Mouse (Mus musculus) intestine, embryonic 15.5 days (tissue): ENCODE data around the gene Hhex. TPM values are rescaled to one million over a fixed set of nuclear protein-coding genes. Genes with fewer than 3 reads are reported as not detected.

ENCODE experiments used
- ATAC-seq: fragments of 200-750 bp; cut with Nextera tagmentation; 2 replicates; pipeline ENCODE4 v1.8.0; 2017; ENCODE audit warnings: moderate TSS enrichment, moderate library complexity
- H3K27ac ChIP-seq: fragments of 300-500 bp; sonication (generic); 2 replicates; pipeline ENCODE4 v1.5.1; 2015; ENCODE audit warnings: mild to moderate bottlenecking, inconsistent platforms
- H3K27me3 ChIP-seq: fragments of 300-500 bp; sonication (generic); replicated peaks from 2 replicates; pipeline ENCODE4 v1.6.1; 2015; ENCODE audit warnings: inconsistent platforms
- H3K36me3 ChIP-seq: fragments of 300-500 bp; sonication (generic); 2 replicates; pipeline ENCODE4 v1.6.1; 2015; ENCODE audit warnings: inconsistent platforms
- H3K4me1 ChIP-seq: fragments of 300-500 bp; sonication (generic); replicated peaks from 2 replicates; pipeline ENCODE4 v1.6.1; 2015; ENCODE audit warnings: inconsistent platforms
- H3K4me2 ChIP-seq: fragments of 300-500 bp; sonication (generic); replicated peaks from 2 replicates; pipeline ENCODE4 v1.6.1; 2015; ENCODE audit warnings: mild to moderate bottlenecking, inconsistent platforms
- H3K4me3 ChIP-seq: fragments of 300-500 bp; sonication (generic); replicated peaks from 2 replicates; pipeline ENCODE4 v1.5.1; 2015; ENCODE audit warnings: inconsistent platforms
- H3K9ac ChIP-seq: fragments of 300-500 bp; sonication (generic); 2 replicates; pipeline ENCODE4 v1.6.1; 2015; ENCODE audit warnings: inconsistent platforms
- H3K9me3 ChIP-seq: fragments of 300-500 bp; sonication (generic); 2 replicates; pipeline ENCODE4 v1.6.1; 2016; ENCODE audit warnings: inconsistent platforms
- WGBS: fragments of 180-500 bp; shearing (Covaris S2); methylation state at CpG from one replicate; pipeline ENCODE4 v1.1.7; 2015; 5-methylcytosine and 5-hydroxymethylcytosine counted together
- polyA plus RNA-seq: library from polyadenylated mRNA; unstranded; fragments of >200 nt; fragmentation: Nextera tagmentation; extraction: Ambion mirVana; gene quantifications from 2 replicates; pipeline ENCODE4 v1.2.1, GENCODE M21; 2015

The Hhex gene
- polyA plus RNA-seq, 1 experiment from 2014 or later: 14.7 TPM

DNA sequence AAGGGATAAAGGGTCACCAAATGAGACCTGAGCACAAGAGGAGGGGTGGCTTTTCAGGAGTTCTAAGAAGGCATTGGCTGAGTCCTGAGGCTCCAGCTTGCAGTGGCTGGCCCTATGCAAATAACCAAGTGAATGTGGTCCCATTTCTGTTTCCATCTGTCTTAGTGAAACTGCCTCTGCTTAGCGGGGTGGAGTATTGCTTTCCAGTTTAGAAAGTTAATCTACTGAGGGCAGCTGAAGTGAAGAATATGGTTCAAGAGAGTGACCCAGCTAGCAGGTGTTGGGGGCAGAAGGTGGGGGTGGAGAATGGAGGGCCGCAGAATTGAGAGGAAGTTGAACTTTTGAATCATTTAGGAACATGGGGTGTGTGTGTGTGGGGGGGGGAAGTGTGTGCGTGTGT, 31.8 kb downstream of the Hhex start:
- WGBS: 85% methylated on average over 3 of the region's 3 CpGs
- Histone ChIP-seq H3K27ac (no peak overlapping the region), H3K4me1 (no peaks in the 10 kb centered on the region)

DNA sequence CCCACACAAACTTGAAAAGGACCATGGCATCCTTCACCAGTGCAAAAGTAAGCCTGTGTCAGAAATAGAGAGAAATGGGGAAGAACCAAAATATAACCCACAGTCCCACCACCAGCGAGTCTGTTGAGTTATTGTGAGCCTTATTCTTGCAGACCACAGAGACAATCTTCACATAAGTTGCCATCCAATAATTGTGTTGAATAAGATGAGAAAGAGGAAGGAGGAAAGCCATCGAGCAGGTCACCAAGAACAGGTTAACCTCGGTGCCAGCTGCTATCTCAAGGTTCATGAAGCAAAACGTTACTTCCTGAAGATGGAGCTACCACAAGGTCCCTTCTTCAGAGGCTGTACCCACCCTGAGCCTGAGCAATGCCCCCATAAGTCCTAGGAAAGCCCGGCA, 32.4 kb downstream of the Hhex start:
- H3K4me3 ChIP-seq: no peak overlapping the region
- H3K27me3 ChIP-seq: no peaks in the 10 kb centered on the region
- 82% methylated on average over 5 of the region's 5 CpGs for WGBS
- no peaks in the 10 kb centered on the region for H3K9me3 ChIP-seq
- no peak overlapping the region for H3K9ac ChIP-seq
- H3K4me1 ChIP-seq: no peaks in the 10 kb centered on the region
- no peak for ATAC-seq
- no peaks in the 10 kb centered on the region for H3K36me3 ChIP-seq
- no peak overlapping the region for H3K27ac ChIP-seq
- H3K4me2 ChIP-seq: no peak overlapping the region

More for the DNA sequence above, 31.8 kb downstream of the Hhex start:
- Histone ChIP-seq H3K36me3 (no peaks in the 10 kb centered on the region), H3K4me2 (no peak overlapping the region), H3K27me3 (no peaks in the 10 kb centered on the region), H3K9ac (no peak overlapping the region), H3K9me3 (no peaks in the 10 kb centered on the region), H3K4me3 (no peak overlapping the region)
- ATAC-seq: no peak

DNA sequence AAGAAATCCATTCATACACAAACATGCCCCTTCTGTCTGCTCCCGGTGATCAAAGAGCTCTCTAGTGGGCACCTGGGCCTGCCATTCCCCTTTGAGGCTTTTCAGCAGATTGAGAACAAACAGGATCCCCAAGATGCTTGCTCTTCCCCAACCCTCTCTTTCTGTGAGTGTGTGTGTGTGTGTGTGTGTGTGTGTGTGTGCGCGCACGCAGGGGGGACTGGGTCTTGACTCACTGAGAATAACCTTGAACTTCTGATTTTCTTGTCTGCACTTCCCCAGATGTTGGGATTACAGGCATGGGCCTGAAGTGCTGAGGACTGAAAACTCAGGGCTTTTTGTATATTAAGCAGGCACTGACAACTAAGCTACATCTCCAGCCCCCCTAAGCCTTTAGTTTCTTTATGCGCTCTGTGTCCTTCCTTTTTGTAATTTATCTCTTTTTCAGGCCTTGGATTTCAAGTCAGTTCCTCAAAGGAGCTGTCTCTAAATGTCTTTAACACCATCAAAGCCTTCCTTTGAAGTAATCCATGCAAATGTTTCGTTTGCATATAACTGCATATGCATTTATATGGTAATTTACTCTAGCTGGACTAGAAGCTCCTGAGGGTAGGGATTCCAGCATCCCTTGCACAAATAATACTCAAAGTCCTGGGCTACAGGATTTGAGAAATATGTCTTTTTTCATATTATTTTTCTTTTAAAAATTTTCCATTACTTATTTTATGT, 34.4 kb downstream of the Hhex start:
- no peaks in the 10 kb centered on the region for H3K36me3 ChIP-seq
- WGBS: 73% methylated on average over 6 of the region's 6 CpGs
- no peak overlapping the region for H3K9ac ChIP-seq
- no peak overlapping the region for H3K27ac ChIP-seq
- no peaks in the 10 kb centered on the region for H3K4me1 ChIP-seq
- ATAC-seq: no peak
- H3K4me3 ChIP-seq: no peak overlapping the region
- no peaks in the 10 kb centered on the region for H3K27me3 ChIP-seq
- H3K4me2 ChIP-seq: no peak overlapping the region
- H3K9me3 ChIP-seq: no peaks in the 10 kb centered on the region

DNA sequence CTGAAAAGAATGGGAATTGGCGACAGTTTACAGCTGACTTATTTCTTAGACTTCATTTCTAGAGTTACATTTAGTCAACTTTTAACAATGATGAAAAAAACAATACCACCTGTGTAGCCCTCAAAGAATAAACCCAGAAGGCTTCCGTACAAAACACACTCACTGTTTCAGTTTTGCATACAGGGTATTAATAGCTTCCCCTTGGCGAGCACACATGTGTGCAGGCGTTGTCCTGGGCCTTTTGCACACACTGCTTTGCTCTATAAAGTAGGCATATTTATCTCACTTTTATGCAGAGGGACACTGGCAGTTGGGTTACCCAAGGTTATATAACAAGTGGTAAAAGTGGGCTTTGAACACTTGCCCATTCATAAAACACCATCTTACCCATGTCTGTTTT, 37.1 kb downstream of the Hhex start:
- no peak overlapping the region for H3K27ac ChIP-seq
- no peaks in the 10 kb centered on the region for H3K9me3 ChIP-seq
- no peak overlapping the region for H3K9ac ChIP-seq
- H3K27me3 ChIP-seq: no peaks in the 10 kb centered on the region
- H3K36me3 ChIP-seq: no peaks in the 10 kb centered on the region
- ATAC-seq: no peak
- H3K4me1 ChIP-seq: no peaks in the 10 kb centered on the region
- no peak overlapping the region for H3K4me3 ChIP-seq
- WGBS: 86% methylated on average over 4 of the region's 4 CpGs
- H3K4me2 ChIP-seq: no peak overlapping the region

DNA sequence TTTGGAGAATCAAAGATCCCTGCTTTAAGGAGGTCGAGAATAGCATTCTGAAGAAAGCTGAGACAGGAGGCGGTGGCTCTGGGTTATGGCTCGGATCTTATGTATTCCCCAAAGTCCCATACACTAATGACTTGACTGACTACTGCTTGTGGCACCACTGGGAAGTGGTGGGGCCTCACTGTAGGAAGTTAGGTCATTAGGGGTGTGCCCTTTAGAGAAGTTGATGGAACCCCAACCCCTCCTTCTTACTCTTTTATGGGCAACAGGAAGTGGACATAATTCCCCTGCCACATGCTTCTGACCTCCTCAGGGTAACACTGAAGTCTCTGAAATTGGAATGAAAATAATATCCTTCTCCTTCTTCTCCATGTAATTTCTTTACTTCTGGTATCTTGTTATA, 38.0 kb downstream of the Hhex start:
- no peaks in the 10 kb centered on the region for H3K4me1 ChIP-seq
- H3K4me3 ChIP-seq: no peak overlapping the region
- H3K9me3 ChIP-seq: no peaks in the 10 kb centered on the region
- WGBS: 72% methylated on average over 3 of the region's 3 CpGs
- no peak for ATAC-seq
- H3K36me3 ChIP-seq: no peaks in the 10 kb centered on the region
- H3K27me3 ChIP-seq: no peaks in the 10 kb centered on the region
- H3K9ac ChIP-seq: no peak overlapping the region
- no peak overlapping the region for H3K4me2 ChIP-seq
- no peak overlapping the region for H3K27ac ChIP-seq

DNA sequence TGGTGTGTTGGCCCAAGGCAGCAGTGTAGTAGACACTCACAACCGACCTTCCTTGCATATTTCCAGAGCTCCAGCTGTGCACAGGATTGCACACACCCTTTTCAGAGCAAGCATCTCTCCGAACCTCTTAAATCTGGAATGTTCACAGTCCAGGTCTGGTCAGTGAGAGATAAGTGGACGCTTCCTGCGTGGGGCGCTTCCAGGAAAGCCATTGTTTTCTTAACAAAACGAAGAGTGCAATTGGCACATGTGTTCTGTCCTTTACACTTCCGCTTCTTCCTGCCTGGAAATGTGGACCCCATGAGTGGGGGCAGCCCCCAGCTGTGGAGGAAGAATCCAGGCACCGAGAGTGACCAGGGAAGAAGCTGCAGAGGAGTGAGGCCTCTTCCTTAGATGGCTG, 47.1 kb downstream of the Hhex start:
- Histone ChIP-seq H3K9me3 (no peaks in the 10 kb centered on the region), H3K4me3 (no peak overlapping the region), H3K27me3 (no peaks in the 10 kb centered on the region), H3K4me2 (no peak overlapping the region), H3K27ac (no peak overlapping the region), H3K36me3 (no peaks in the 10 kb centered on the region), H3K4me1 (no peaks in the 10 kb centered on the region), H3K9ac (no peak overlapping the region)
- no peak for ATAC-seq
- 42% methylated on average over 8 of the region's 8 CpGs for WGBS

DNA sequence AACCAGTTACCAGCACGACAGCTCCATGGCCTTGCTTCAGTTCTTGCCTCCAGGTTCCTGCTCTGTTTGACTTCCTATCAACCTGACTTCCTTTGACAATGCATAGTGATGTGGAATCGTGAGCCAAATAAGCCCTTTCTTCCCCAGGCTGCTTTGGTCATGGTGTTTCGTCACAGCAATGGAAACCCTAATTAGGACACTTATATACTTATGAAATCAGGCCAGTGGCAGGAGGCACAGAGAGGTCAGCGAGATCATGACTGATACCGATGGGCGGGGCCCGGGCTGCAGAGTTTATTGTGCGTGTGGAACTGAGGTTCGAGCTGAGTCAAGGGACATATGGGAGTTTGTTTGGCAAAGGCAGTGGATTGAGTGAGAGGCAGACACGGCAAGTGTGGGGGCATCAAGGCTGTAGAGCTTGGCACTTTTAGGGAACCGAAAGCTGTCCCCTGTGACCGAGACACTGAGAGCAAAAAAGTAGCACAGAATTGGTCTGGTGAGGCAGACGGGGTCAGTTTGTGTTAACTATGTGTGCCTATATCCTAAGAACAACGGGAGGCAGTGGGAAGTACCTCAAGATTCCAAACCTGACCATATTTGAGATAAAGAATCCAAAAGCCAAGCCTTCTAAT, 48.1 kb downstream of the Hhex start:
- Histone ChIP-seq H3K27me3 (no peaks in the 10 kb centered on the region), H3K4me1 (no peaks in the 10 kb centered on the region), H3K9ac (no peak overlapping the region), H3K4me3 (no peak overlapping the region), H3K9me3 (no peaks in the 10 kb centered on the region), H3K4me2 (no peak overlapping the region), H3K27ac (no peak overlapping the region), H3K36me3 (no peaks in the 10 kb centered on the region)
- 77% methylated on average over 14 of the region's 14 CpGs for WGBS
- no peak for ATAC-seq

DNA sequence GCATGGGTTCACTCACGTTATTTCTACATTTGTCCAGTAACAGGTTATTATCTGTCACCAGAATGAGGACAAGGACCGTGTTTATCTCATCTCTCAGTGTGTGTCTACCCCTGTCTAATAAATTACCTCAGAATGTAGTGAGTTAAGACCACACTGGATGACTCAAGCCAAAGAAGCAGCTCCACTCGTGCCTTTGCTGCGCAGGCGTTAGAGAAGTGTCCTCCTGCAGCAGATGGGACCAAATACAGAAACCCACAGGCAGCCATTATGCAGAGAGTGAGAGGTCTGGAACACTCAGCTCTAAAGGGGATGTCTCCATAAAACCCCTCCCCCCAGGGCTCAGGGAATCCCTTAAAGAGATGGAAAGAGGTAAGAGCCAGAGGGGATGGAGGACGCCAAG, 50.2 kb downstream of the Hhex start:
- no peak overlapping the region for H3K4me3 ChIP-seq
- H3K27ac ChIP-seq: no peak overlapping the region
- no peaks in the 10 kb centered on the region for H3K27me3 ChIP-seq
- no peaks in the 10 kb centered on the region for H3K4me1 ChIP-seq
- no peak overlapping the region for H3K9ac ChIP-seq
- no peaks in the 10 kb centered on the region for H3K9me3 ChIP-seq
- WGBS: 75% methylated on average over 6 of the region's 6 CpGs
- ATAC-seq: no peak
- no peak overlapping the region for H3K4me2 ChIP-seq
- H3K36me3 ChIP-seq: no peaks in the 10 kb centered on the region

DNA sequence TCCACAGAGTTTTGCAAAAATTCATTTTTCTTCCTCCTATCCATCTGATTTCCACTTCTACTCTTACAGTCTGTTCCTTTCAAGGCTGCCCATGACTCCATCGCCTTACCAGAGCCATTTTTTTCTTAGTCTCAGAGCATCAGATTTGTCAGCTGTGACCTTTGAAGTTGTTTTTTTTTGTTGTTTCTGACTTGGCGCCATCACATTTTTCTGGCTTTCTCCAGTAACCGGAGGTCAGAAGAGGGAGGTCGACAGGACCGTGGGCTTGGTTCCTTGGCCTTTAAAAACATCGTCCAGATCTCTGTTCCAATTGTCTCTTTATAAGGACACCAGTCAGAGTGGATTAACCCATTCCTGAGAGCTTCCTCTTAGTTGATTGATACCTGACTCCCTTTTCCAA, 52.2 kb downstream of the Hhex start:
- WGBS: 86% methylated on average over 6 of the region's 6 CpGs
- Histone ChIP-seq H3K36me3 (no peaks in the 10 kb centered on the region), H3K9ac (no peak overlapping the region), H3K27ac (no peak overlapping the region), H3K4me1 (no peaks in the 10 kb centered on the region), H3K27me3 (no peaks in the 10 kb centered on the region), H3K4me2 (no peak overlapping the region), H3K4me3 (no peak overlapping the region), H3K9me3 (no peaks in the 10 kb centered on the region)
- no peak for ATAC-seq

DNA sequence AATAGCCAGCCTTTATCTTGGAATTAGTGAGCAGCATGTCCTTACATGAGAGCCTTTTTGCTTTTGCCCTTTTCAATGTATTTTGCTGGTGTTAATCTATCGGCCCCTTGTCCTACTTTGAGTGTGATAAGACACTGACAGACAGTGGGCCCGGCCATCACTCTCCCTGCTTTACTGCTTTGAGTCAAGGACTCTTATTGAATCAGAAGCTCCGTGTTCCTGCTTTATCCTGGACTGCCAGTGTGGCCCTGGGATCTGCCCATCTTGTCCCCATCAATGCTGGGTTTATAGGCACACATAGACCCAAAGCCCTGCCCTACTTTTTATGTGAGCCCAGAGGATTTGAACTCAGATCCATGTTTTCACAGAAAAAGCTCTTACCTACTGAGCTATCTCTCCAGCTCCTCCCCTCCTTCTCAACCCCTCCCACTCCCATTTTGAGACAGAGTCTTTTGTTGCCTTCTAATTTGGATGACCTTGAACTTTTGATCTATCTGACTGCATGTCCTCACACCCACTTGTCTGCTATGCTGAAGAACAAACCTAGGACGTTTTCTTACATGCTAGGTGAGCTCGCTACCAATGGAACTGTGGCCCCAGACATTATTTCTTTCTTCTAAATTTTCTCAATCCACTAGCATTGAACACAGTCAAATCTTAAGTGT, 53.3 kb downstream of the Hhex start:
- Histone ChIP-seq H3K9ac (no peak overlapping the region), H3K9me3 (no peaks in the 10 kb centered on the region), H3K36me3 (no peaks in the 10 kb centered on the region), H3K4me3 (no peak overlapping the region), H3K4me2 (no peak overlapping the region), H3K27ac (no peak overlapping the region), H3K27me3 (no peaks in the 10 kb centered on the region), H3K4me1 (no peaks in the 10 kb centered on the region)
- 84% methylated on average over 5 of the region's 5 CpGs for WGBS
- ATAC-seq: no peak

DNA sequence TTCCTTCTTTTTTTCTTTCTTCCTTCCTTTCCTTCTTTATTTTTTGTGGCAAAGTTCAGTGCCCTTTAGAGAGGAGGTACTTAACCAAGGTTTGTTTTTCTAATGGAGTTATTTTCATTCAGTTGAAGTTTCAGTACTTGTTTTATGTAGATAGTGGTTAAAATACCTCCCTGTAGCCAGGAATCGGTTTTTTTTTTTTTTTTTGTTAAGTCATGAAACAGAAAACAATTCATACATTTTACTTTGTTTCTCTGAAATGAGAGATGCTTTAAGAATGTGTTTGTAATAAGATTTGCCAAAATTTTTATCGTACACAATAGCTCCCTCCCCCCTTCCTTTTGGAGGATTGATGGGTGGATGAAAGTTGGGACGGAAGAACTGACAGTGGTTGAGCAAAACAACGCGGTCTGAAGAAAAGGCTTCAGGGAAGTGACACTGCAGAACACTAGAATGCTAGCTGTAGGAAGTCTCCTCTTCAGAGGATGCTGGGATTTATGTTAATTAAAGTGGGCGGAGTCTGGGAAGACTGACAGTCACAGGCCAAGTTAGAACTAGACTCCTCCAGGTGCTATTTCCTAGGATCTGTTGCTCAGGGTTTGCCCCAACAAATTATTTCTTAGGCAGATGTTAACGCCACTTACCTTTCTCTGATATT, 54.1 kb downstream of the Hhex start:
- Histone ChIP-seq H3K9ac (no peak overlapping the region), H3K27ac (no peak overlapping the region), H3K27me3 (no peaks in the 10 kb centered on the region), H3K4me1 (no peaks in the 10 kb centered on the region), H3K4me3 (no peak overlapping the region), H3K9me3 (no peaks in the 10 kb centered on the region), H3K36me3 (no peaks in the 10 kb centered on the region), H3K4me2 (no peak overlapping the region)
- 64% methylated on average over 7 of the region's 7 CpGs for WGBS
- no peak for ATAC-seq
